Mouse (Mus musculus) natural killer cell, adult 2 months (primary cell): ENCODE measurements around the gene Rgs6.

Experiments
- DNase-seq, 2 experiments: peaks; one replicate each; pipeline ENCODE4 v3.0.0; 2022; ENCODE audit warnings: low spot score in 2 of 2

The Rgs6 gene

GRCm38 (mm10) chr12:82855333-82856107, 267.4 kb downstream of the Rgs6 start:
- no peak for DNase-seq

GRCm38 (mm10) chr12:82865686-82866085, 277.6 kb downstream of the Rgs6 start:
- no peak for DNase-seq

GRCm38 (mm10) chr12:82880711-82881110, 292.6 kb downstream of the Rgs6 start:
- DNase-seq: no peak

DNA sequence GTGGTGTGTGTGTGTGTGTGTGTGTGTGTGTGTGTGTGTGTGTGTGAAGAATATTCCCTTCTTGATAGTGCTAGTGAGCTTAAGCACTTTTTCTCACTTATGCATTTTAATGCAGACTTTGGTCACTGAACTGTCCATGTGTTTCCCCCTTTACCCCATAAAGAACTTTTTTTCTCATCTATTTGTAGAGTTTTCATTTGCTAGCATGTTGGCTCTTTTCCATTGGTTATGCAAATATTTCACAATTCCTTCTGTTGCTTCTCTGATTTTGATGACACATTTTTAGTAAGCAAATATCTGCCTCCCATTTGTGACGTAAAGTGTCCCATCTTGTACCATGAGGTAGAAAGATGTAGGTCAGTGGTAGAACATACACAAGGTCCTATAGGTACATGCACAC, 295.0 kb downstream of the Rgs6 start:
- DNase-seq: no peak

DNA sequence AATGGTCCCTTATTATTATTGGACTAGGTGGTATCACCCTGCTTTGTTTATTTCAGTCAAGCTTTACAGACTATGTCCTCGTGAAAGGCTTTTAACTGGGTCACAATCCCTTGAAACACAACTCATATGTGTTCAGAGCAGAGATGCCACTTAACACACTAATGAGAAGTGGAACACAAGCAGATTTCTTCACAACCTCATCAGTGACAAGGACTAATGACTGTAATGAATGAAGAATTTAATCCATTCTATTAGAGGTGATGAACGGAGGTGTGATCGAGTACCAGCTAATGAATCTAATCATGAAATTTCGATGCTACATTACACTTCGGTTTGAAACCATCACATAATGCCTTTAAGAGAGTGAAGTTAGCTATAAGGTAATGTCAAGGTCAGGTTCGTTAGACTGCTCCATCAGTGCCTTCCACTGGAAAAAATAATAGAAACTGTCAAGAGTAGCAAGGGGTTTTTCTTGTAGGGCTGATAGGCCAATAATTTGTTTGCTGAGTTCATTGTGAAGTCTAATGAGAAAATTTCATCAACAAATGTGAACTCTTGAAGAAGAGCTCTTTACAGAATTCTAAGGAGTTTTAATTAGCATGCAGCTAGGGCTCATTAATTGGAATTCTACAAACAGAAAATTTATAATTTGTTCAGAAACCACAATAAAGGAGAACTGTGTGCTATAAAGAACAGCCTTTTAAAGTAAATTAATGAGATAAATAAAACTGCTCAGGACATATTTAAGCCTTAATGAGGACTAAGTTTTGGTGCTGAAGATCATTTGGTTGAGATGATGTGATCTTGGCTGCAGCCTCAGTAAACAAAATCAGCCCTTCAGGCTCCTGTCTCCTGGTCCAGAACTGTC, 307.1 kb downstream of the Rgs6 start:
- no peak for DNase-seq

DNA sequence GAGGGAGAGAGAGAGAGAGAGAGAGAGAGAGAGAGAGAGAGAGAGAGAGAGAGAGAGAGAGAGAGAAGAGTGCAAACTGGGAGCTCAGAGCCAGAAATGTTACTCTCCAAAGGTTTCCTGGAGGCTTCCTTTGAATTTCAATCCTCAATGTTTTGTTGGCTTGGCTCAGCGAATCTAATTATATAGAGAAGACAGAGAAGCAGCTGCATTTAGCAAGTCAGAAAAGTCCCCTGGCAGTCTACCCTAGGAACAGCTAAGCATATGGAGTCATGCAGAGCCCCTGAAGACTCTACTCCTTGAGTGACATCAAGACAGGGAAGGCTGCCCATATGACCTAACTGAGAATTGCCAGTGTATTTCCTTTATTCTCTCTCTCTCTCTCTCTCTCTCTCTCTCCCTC, 317.7 kb downstream of the Rgs6 start:
- DNase-seq: no peak

DNA sequence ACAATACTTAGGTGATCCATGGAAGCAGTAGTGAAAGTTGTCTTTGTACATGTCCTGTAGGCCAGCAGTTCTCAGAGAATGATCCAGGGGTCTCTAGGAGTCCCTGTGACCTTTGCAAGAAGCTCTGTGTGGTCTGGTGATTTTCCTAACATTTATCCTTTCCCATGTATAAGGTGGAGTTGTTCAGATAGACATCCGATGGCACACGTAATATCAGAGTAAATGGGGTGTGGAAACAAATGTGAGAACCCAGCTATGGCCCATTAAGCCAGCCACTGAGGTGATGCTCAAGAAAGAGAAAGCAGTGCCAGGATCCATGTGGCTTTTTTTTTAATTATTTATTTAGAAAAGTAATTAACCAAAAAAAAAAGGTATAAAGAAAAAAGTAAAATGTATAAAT, 322.8 kb downstream of the Rgs6 start:
- DNase-seq: no peak

DNA sequence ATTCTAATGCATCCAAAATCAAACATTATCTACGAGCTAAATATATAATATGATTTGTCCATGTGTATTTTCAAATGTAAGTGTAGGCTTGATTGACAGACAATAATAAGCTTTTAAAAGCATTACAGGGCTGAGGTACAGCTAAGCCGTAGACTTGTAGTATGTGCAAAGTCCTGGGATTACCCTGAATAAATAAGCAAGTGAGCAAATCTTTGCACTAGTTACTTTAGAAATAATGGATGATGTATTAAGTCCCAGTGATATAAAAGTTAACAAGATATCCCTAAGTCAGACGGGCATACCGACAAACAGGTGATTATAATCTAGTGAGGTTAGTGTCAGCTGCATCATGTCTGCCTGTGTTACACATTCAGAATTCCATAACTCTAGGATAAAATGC, 326.0 kb downstream of the Rgs6 start:
- no peak for DNase-seq

DNA sequence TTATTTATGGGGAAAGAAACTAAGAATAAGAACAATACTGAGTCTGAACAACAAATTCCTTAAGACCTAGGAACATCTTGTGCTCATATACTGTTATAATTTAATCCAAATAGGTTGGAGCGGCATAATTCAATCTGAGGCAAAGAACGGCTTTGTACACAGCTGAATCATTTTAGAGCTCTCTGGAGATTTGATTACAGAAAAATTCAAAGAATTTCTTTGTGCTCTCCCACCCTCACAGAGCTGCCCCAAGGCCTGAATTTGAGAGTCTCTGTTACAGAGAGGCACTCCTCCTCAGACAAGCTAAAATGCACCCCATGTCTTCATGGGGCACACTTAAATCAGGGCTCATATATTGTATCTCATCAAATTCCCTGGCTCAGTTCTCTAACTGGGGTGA, 332.1 kb downstream of the Rgs6 start:
- DNase-seq: no peak

DNA sequence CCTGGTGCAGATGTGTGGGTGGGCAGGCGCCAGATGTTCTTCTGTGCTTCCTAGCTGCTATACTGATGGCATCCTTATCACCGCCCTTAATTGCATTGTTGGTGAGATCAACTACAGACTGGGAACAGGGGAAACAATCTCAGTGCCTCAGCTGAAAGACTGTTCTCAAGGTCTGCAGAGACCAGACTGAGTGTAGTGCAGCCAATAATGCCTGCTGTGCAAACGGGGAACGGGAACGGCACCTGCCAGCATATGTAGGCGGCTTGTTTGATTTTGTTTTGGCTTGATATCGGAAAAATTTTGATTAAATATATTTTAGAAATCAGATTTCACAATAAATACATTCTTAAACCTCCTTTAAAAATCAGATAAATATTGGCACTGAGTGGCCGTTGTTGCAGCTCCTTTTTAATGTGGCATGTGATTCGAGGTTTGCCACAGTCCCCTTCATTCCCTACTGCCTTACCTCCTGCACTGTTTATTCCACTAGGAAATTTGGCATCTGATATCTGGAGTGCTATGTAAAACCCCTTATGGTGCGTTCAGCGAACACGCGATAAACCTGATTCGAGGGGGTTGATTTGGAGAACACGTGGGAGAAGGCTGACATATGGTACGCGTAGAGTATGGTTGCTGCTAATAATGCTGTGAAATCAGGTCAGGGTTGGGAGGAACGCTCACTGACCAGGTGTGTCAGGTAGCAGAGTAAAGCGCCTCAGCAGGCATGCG, 333.4 kb downstream of the Rgs6 start:
- no peak for DNase-seq

- no peak for DNase-seq
Observed at GRCm38 (mm10) chr12:82922856-82923506, 334.9 kb downstream of the Rgs6 start.

DNA sequence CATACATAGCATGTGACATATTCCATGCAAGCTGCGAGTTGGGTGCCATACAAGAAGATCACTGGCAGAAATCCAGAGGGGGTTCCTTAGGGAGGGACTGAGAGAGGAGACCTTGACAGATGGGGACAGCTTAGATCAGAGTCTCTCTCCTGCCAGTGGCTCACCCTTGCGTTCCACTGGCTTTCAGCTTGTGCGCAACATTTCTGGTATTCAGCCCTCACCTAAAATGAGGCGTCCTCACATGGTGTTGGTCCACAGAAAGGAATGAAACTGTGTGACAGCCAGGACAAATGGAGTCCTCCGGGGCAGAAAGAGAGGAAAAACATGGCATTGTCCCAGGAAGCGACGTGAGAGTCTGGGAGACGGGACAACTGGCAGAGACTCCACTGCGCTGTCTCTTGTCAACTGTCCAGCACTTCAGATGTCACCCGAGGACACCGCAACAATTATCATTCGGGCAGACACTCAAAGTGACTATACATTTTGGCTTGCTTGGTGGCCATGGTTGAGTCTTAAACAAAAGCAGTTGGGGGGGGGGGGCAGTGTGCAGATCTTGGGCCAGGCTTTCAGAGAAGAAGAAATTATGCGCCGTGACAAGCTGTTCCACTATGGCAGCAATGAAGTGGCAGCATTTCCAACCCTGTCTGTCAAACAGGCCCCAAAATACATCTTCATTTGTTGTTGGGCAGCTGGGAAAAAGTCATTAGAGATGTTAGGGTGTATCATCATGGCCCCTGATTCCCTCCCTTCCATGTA, 344.8 kb downstream of the Rgs6 start:
- no peak for DNase-seq

GRCm38 (mm10) chr12:82935121-82935762, 347.1 kb downstream of the Rgs6 start:
- DNase-seq: no peak

DNA sequence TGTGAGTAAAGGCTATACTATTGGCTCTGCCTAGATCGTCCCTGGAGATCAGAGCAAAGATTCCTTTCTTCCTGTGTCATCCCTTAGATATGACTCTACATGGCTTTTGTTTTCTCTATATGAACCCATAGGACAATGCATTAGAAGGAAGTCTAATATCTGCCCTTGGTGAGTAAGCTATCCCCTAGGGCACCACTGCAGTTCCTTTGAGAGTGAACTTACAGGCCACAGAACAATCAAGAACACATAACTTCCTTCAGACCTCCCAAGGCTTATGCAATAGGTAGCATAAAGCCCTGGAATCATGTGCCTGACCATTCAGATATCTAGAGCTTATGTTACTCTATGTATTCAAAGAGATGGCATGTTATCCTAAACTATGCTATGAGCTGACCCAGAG, 347.7 kb downstream of the Rgs6 start:
- DNase-seq: no peak

DNA sequence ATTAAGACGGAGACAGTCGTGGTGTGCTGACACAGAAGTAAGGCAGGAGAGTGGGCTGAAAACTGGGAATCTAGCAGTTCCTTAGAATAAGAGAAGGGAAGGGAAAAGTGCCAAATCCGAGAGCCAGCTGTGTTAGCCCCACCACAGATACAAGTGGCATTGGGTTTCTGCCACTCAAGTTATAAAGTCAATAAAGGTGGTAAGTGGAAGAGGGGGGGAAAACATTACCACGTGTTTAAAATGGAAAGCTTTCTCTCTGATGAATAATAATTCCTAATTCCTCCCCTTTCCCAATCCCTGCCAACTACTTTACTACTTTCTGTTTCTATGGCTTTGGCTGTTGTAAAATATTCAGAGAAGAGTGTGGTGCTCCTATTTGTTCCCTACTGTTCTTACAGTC, 352.4 kb downstream of the Rgs6 start:
- no peak for DNase-seq

DNA sequence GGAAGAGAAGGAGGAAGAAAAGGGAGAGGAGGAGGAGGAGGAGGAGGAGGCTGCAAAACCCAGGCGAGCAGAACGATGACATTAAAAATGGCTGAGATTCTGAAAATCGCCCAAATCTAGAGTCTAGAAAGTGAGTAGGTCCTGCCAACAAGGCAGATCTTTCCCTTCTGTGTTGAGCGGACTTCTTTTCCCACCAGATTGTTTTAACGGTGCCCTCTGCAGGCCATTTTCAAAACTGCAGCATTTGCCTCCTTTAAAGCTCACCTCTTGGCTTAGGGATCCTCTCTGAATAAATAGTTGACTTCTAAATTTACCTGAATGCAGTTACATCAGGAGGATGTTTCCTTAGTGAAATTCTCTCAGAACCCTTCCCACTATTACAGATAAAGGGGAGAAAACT, 358.4 kb downstream of the Rgs6 start:
- peak in 1 of 2 experiments; percentile 23 for DNase-seq

DNA sequence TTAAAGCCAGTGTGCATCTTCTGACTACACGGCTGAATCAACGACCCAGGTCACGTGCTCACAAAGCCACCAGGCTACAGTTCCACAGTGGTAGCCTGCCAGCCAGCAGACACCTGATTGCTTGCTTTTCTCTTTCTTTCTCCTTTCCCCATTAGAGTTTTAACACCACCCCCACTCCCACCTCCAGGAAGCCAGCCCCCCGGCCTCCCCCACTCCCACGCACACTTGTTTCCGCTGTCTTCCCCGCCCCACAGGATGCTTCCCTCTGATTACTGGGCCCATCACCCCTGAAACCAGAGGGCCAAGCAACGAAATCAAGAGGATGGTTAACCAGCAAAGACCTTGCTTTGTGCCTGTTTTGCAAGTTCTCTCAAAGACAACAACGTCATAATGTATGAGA, 373.0 kb downstream of the Rgs6 start:
- no peak for DNase-seq

- DNase-seq: no peak
Observed at GRCm38 (mm10) chr12:82961852-82962251, 373.8 kb downstream of the Rgs6 start.

DNA sequence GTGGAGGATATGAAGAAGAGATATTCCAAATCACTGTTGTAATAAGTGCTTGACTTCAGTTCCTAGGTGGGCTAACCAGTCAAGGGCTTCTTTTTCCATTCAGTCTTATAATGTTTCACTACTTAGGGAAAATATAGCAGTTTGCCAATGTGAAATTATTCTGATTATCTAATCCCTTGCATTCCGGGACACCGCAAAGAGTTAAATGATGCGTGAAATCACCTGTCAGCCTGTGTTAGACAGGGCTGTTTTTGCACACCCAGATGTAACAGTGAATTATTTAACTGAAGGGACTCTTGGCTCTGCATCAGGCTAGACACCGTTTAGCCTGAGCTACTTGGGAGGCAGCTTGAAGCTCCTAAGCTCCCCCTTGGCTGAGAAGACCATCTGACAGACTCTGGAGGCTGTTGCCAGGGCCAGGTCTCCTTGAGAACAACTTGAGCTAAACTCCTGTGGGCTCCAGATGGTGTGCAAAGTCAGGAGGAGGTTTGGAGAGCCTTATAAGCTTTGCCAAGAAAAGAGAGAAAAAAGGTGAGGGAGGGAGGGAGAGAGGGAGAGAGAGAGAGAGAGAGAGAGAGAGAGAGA, 382.5 kb downstream of the Rgs6 start:
- DNase-seq: no peak

DNA sequence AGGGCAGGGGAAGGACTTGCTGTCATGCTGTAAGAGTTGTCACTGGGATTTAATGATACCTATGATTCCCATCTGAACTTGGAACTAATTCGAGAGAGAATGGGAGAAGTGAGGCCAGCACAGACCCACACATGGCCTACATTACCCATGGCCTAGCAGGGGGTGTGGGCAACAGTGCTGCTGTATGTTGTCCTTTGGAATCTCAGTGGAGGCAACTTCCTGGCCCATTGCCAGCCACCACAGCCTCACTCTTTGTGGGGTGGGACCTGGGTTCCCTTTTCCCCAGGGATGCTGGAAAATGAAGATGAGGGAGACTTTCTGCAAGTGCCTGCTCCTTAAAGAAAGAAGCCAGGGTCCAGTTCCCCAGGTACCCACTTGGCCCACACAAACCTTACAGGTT, 383.1 kb downstream of the Rgs6 start:
- no peak for DNase-seq
